Mouse (Mus musculus) kidney, adult 2 months (tissue): ENCODE data around the gene Psmb10. TPM values are rescaled to one million over a fixed set of nuclear protein-coding genes. Genes with fewer than 3 reads are reported as not detected.
"Not testable (repeated sequence)": the region's sequence is repeated elsewhere in the genome, so short reads cannot be mapped to it uniquely, and the experiment has no call there.

Source experiments
- DNase-seq: peaks from one replicate; pipeline ENCODE4 v3.0.0; 2021
- H3K27ac ChIP-seq: fragments of 200-500 bp; 2 replicates; pipeline ENCODE4 v1.5.1; 2012; ENCODE audit warnings: low read depth, low read length, control low read depth, inconsistent platforms; ENCODE audit not compliant: insufficient read depth
- H3K27me3 ChIP-seq: fragments of 200-500 bp; replicated peaks from 2 replicates; pipeline ENCODE4 v1.6.1; 2012; ENCODE audit warnings: mild to moderate bottlenecking, moderate library complexity, low read length, inconsistent platforms; ENCODE audit not compliant: control insufficient read depth, insufficient read depth
- H3K36me3 ChIP-seq: fragments of 200-500 bp; 2 replicates; pipeline ENCODE4 v1.6.1; 2012; ENCODE audit warnings: mild to moderate bottlenecking, moderate library complexity, low read length, inconsistent platforms; ENCODE audit not compliant: control insufficient read depth, insufficient read depth
- H3K4me1 ChIP-seq: fragments of 200-500 bp; 2 replicates; pipeline ENCODE4 v1.6.1; 2011; ENCODE audit warnings: low read length; ENCODE audit not compliant: control insufficient read depth, insufficient read depth
- H3K4me3 ChIP-seq: fragments of 200-500 bp; 2 replicates; pipeline ENCODE4 v1.5.1; 2011; ENCODE audit warnings: mild to moderate bottlenecking, low read depth, low read length, control low read depth; ENCODE audit not compliant: insufficient read depth
- CTCF ChIP-seq: fragments of 200-500 bp; conservative IDR thresholded peaks from 2 replicates; pipeline ENCODE4 v1.5.1; 2011; ENCODE audit warnings: low read depth, mild to moderate bottlenecking, control low read depth, low read length, moderate library complexity, mixed read lengths; ENCODE audit not compliant: insufficient read depth, insufficient read length
- POLR2A ChIP-seq: fragments of 200-500 bp; IDR thresholded peaks from one replicate; pipeline ENCODE4 v1.6.1; 2011; ENCODE audit warnings: low read depth, low read length, control low read depth
- WGBS: fragments of 180-500 bp; shearing (Covaris S2); methylation state at CpG from one replicate; pipeline ENCODE4 v1.1.7; 2018; 5-methylcytosine and 5-hydroxymethylcytosine counted together
- polyA plus RNA-seq: library from polyadenylated mRNA; depleted of rRNA; stranded (reverse); fragments of >200 nt; gene quantifications from 2 replicates; pipeline ENCODE4 v1.2.3, GENCODE M21; 2012; rRNA removed

Psmb10 gene
- 71.2 and 88.0 TPM in 2 replicates for polyA plus RNA-seq

- H3K27ac ChIP-seq = peak within 1 kb of the TSS; percentile 79
- no peaks in the 10 kb centered on the region for H3K27me3 ChIP-seq
- WGBS = 13% methylated on average over 4 of the region's 4 CpGs
- peak within 1 kb of the TSS; percentile 91 for H3K4me3 ChIP-seq
- H3K4me1 ChIP-seq = peaks cover 4% of the 10 kb centered on the region; the same call in 1 of the 2 replicates
- no peaks in the 10 kb centered on the region for H3K36me3 ChIP-seq
- peak; percentile 42 for DNase-seq
- 0 out of 2 replicates have a peak, but pooled peaks have one; percentile 4 for TF ChIP-seq CTCF
- TF ChIP-seq POLR2A = no peak
Measured at GRCm38 (mm10) chr8:105938306-105938669, at the start of gene Psmb10. Psmb10 (minus strand) TSS chr8:105938444.

GRCm38 (mm10) chr8:105983406-105983805 is 45.2 kb upstream of the Psmb10 start:
- 83% methylated on average over 11 of the region's 11 CpGs for WGBS
- DNase-seq, H3K27me3 ChIP-seq, H3K4me1 ChIP-seq, H3K36me3 ChIP-seq, H3K27ac ChIP-seq, H3K4me3 ChIP-seq: not testable (repeated sequence)

- DNase-seq = no peak
- no peak for TF ChIP-seq POLR2A
- no peak; the same call in 1 of the 2 replicates for TF ChIP-seq CTCF
- Histone ChIP-seq H3K27me3 (no peaks in the 10 kb centered on the region), H3K36me3 (no peaks in the 10 kb centered on the region), H3K4me3 (no peak overlapping the region), H3K27ac (no peak overlapping the region), H3K4me1 (no peaks in the 10 kb centered on the region)
- 74% methylated on average over 1 of the region's 1 CpGs for WGBS
Measured at GRCm38 (mm10) chr8:105981146-105981545, 42.9 kb upstream of the Psmb10 start.

DNA sequence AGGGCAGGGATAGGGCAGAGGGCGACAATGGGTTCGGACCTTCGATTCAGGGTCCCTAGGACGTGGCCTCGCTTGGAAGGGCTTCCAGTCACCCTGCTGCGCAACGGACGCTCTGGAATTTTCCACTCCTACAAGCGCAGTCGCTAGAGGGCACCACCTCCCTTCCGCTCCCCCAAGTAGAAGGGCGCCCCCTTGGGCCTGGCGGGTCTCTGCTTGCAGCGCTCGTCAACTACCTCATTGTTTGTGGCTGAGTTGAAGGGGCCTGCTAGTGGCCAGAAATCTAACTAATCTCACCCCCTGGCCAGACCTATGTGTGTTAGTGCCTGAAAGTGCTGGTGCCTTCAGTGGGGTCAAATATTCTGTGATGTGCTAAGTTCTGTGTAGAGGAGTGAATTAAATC is 41.1 kb upstream of the Psmb10 start, which contains the start of gene Dpep3:
Dpep3 (minus strand) TSS at position 105 of the 400 bp plus-strand sequence.
- TF ChIP-seq CTCF = no peak
- no peak for TF ChIP-seq POLR2A
- Histone ChIP-seq H3K36me3 (no peaks in the 10 kb centered on the region), H3K27ac (no peak within 1 kb of the TSS), H3K27me3 (no peaks in the 10 kb centered on the region), H3K4me3 (no peak within 1 kb of the TSS), H3K4me1 (no peaks in the 10 kb centered on the region)
- DNase-seq = no peak
- WGBS = 94% methylated on average over 15 of the region's 15 CpGs

- H3K4me3 ChIP-seq = no peak overlapping the region
- no peaks in the 10 kb centered on the region for H3K4me1 ChIP-seq
- DNase-seq = no peak
- no peak overlapping the region for H3K27ac ChIP-seq
- H3K36me3 ChIP-seq = no peaks in the 10 kb centered on the region
- TF ChIP-seq CTCF (no peak), POLR2A (no peak)
- WGBS = 75% methylated on average over 7 of the region's 7 CpGs
- H3K27me3 ChIP-seq = no peaks in the 10 kb centered on the region
Measured at GRCm38 (mm10) chr8:105975363-105975762, 37.1 kb upstream of the Psmb10 start.

- WGBS = 79% methylated on average over 8 of the region's 8 CpGs
- Histone ChIP-seq H3K4me3 (no peak overlapping the region), H3K27ac (no peak overlapping the region), H3K27me3 (no peaks in the 10 kb centered on the region), H3K4me1 (no peaks in the 10 kb centered on the region), H3K36me3 (no peaks in the 10 kb centered on the region)
- TF ChIP-seq POLR2A (no peak), CTCF (no peak)
- DNase-seq = no peak
Measured at GRCm38 (mm10) chr8:105971019-105971720, 32.9 kb upstream of the Psmb10 start.

GRCm38 (mm10) chr8:105969367-105969766 is 31.1 kb upstream of the Psmb10 start:
- Histone ChIP-seq H3K36me3 (no peaks in the 10 kb centered on the region), H3K27ac (no peak overlapping the region), H3K4me3 (no peak overlapping the region), H3K4me1 (0 out of 2 replicates have a peak, but pooled peaks cover 6% of the 10 kb centered on the region), H3K27me3 (no peaks in the 10 kb centered on the region)
- WGBS = 92% methylated on average over 1 of the region's 1 CpGs
- no peak for DNase-seq
- TF ChIP-seq POLR2A (no peak), CTCF (no peak)

DNA sequence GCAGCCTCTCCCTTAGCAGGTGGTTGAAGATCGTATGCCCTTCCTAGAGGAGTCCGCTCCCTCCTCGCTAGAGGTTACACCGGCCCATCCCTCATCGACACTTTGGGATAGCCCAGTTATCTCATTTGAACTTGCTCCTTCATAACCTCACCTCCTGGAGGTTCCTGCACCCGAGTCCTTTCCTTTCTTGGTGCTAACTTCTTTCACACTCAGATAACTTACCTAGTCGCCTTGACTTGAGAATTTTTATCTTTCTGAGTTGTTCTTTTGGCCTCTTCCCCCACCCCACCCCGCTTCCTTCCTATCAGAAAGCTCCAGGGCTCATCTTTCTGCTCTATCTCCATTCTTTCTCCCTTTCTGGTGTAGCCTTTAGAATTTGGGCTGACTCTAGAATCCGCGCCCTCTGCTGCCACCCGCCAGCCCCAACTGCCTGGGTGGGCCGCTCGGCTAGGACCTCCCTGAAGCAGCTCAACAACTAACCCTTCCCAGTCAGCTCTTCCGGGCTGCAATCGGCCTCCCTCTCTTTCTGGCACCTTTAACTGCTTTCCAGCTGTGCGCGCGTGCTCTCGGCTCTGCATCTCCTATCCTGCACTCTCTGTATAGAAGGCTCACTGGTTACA is 28.6 kb upstream of the Psmb10 start:
- Histone ChIP-seq H3K36me3 (no peaks in the 10 kb centered on the region), H3K4me3 (peak overlapping the region; percentile 80; the same call in 1 of the 2 replicates), H3K27me3 (no peaks in the 10 kb centered on the region), H3K27ac (no peak overlapping the region), H3K4me1 (peaks cover 10% of the 10 kb centered on the region; the same call in 1 of the 2 replicates)
- TF ChIP-seq CTCF = no peak
- no peak for TF ChIP-seq POLR2A
- 27% methylated on average over 19 of the region's 19 CpGs for WGBS
- DNase-seq = no peak
